Mouse (Mus musculus): ENCODE results near the gene Srsf3. TPM values are rescaled to one million over a fixed set of nuclear protein-coding genes. Genes with fewer than 3 reads are reported as not detected.

Gene Srsf3
- polyA plus RNA-seq, 1 experiment: 141 TPM

DNA sequence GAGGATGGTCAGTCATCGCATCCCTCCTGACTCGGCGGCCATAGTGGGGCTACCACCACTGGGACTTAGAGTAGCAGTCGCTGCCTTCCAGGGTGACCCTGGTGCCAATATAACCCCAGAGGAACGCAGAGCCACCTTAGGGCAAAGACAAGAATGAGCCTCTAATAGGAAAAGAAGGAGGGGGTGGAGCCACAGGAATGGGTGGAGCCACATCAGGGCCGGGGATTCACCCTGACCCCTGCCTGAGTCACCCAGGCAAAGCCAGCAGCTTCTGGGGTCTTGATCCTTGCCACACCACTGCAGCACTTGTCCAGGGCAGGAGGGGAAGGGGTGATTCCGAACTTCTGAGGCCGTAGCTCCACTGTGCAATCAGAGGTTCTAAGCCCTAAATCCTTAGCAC lies 51.2 kb downstream of the Srsf3 start:
- DNase-seq (ENCODE audit: extremely low spot score in 1 of 2, low spot score in 1 of 2): no peak

DNA sequence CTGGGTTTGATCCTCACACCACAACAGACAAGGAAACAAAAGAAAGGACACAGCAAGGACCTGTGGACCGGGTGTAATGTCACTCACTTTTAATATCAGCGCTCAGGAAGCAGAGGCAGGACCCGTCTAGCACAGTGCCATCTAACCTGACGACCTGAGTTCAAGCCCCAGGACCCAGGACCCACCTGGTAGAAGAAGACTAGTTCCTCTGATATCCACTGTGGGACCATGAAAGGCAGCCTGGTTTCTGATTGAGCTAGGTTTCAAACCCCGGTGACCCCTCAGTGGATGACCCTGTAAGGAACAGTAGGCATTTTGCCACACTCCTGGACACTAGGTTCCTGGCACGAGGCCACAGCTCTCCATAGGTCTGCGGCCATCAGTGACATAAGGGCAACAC lies 52.2 kb downstream of the Srsf3 start:
- DNase-seq (ENCODE audit: extremely low spot score in 1 of 2, low spot score in 1 of 2): no peak

DNA sequence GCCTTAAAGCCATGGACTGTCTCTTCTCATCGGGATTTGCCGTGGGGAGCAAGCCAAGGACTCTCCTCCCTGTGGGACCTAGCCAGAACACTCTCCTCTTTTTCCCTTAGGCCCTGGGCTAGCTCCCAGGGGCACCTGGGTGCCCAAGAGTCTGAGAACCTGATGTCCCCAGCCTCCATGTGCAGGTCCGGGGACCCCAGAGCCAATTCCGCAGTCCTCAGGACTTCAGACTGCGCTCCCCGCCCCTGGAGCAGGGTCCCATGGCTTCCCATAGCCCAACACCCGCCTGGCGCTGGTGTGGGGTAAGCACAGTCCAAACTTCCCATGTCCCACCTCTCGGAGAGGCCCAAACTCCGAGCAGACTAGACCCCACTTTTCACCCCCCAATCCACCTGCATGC lies 52.8 kb downstream of the Srsf3 start:
- DNase-seq (ENCODE audit: extremely low spot score in 1 of 2, low spot score in 1 of 2): no peak

- DNase-seq (ENCODE audit: extremely low spot score in 1 of 2, low spot score in 1 of 2): no peak
These were observed 54.5 kb downstream of the Srsf3 start for GRCm38 (mm10) chr17:29086916-29087315.

DNA sequence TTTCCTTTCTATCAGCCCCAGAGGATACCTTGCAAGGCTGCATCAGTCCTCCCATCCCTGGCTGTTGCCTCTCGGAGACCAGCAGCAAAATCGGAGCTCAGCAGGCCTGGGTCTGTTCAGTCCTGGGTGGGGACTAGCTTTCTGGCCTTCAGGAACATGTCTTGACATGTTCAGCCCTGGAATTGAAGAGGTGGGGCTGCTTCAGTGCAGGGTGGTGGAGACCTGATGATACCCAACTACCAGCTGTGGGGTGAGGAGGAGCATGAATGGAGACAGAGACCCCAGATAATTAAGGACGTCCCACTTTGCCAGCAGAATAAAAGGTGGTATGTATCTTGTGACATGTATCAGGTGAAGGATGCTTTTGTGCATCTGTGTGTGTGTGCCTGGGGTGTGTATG lies 58.3 kb downstream of the Srsf3 start, which contains the start of gene Cdkn1a:
Gene Cdkn1a (plus strand): TSS at position 201 of the 400 bp plus-strand sequence.
- DNase-seq (ENCODE audit: extremely low spot score in 1 of 2, low spot score in 1 of 2): no peak

- DNase-seq (ENCODE audit: extremely low spot score in 1 of 2, low spot score in 1 of 2): no peak
These were observed 59.0 kb downstream of the Srsf3 start for GRCm38 (mm10) chr17:29091348-29091944.

DNA sequence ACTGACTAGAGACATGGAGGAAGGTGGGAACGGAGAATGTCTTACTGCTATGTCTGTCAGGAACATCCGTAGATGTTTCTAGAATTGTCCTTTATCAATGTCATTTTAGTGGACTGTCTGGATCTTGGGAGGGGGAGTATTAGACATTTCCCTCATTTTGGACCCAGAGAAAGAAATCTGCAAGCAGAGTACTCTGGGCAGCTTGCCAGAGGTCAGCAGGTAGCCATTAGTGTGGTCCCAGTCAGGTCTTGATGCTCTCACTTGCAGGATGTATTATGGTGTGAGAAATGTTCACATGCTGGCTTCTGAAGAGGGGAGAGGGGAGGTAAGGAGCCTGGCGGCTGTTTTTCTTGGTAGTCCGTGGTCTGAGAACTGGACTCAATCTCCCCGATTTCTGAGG lies 60.1 kb downstream of the Srsf3 start:
- DNase-seq (ENCODE audit: extremely low spot score in 1 of 2, low spot score in 1 of 2): no peak

Other genes starting within 250 kb of the Srsf3 start
- 39.0 and 44.3 TPM in 2 replicates for gene Brpf3, start 231.5 kb upstream of the Srsf3 start, polyA plus RNA-seq (2012; rRNA removed)
- 0.22 and 0.23 TPM in 2 replicates for gene Pnpla1, start 174.2 kb upstream of the Srsf3 start, polyA plus RNA-seq (2012; rRNA removed)
- 6.6 and 8.3 TPM in 2 replicates for gene 4930539E08Rik, start 117.3 kb upstream of the Srsf3 start, polyA plus RNA-seq (2012; rRNA removed)
- 0.23 TPM in 1 of 2 replicates, not detected in the other for gene Pxt1, start 88.8 kb upstream of the Srsf3 start, polyA plus RNA-seq (2012; rRNA removed)
- 49.1 and 50.1 TPM in 2 replicates for gene Kctd20, start 80.7 kb upstream of the Srsf3 start, polyA plus RNA-seq (2012; rRNA removed)
- gene Stk38, start 24.6 kb upstream of the Srsf3 start, polyA plus RNA-seq (2012; rRNA removed): 80.7 and 86.2 TPM in 2 replicates
- gene Cdkn1a, start 58.3 kb downstream of the Srsf3 start, polyA plus RNA-seq (2012; rRNA removed): 37.7 and 55.8 TPM in 2 replicates
- 0.08 and 0.19 TPM in 2 replicates for gene Rab44, start 81.5 kb downstream of the Srsf3 start, polyA plus RNA-seq (2012; rRNA removed)
- gene Cpne5, start 205.5 kb downstream of the Srsf3 start, polyA plus RNA-seq (2012; rRNA removed): 117 TPM in 2 replicates
- gene Ppil1, start 231.6 kb downstream of the Srsf3 start, polyA plus RNA-seq (2012; rRNA removed): 21.7 and 23.7 TPM in 2 replicates
- gene BC004004, start 236.2 kb downstream of the Srsf3 start, polyA plus RNA-seq (2012; rRNA removed): 79.2 and 84.2 TPM in 2 replicates